Mouse (Mus musculus) limb, embryonic 14.5 days (tissue): Measurements from ENCODE around the gene Abcc4. TPM values are rescaled to one million over a fixed set of nuclear protein-coding genes. Genes with fewer than 3 reads are reported as not detected.

Experiments used
- ATAC-seq: fragments of 200-750 bp; cut with Nextera tagmentation; 2 replicates; pipeline ENCODE4 v1.8.0; 2017; ENCODE audit warnings: low read depth, moderate number of reproducible peaks, moderate TSS enrichment; ENCODE audit not compliant: low FRiP score
- DNase-seq: peaks from one replicate; pipeline ENCODE4 v3.0.0-alpha.2; 2015; ENCODE audit warnings: low spot score
- H3K27ac ChIP-seq: fragments of 300-500 bp; sonication (generic); replicated peaks from 2 replicates; pipeline ENCODE4 v1.5.1; 2014; ENCODE audit warnings: low read depth, mild to moderate bottlenecking, low read length, moderate library complexity, mixed read lengths
- H3K27me3 ChIP-seq: fragments of 300-500 bp; sonication (generic); 2 replicates; pipeline ENCODE4 v1.6.1; 2014; ENCODE audit warnings: low read length, mixed read lengths; ENCODE audit not compliant: control insufficient read depth, insufficient read depth
- H3K36me3 ChIP-seq: fragments of 300-500 bp; sonication (generic); 2 replicates; pipeline ENCODE4 v1.6.1; 2014; ENCODE audit warnings: mild to moderate bottlenecking, low read length, moderate library complexity, mixed read lengths; ENCODE audit not compliant: control insufficient read depth, insufficient read depth
- H3K4me1 ChIP-seq: fragments of 300-500 bp; sonication (generic); 2 replicates; pipeline ENCODE4 v1.6.1; 2014; ENCODE audit warnings: antibody characterized with exemption, low read length, mixed read lengths; ENCODE audit not compliant: control insufficient read depth, insufficient read depth
- H3K4me2 ChIP-seq: fragments of 300-500 bp; sonication (generic); replicated peaks from 2 replicates; pipeline ENCODE4 v1.6.1; 2014; ENCODE audit warnings: low read depth, mild to moderate bottlenecking, low read length, moderate library complexity; ENCODE audit not compliant: severe bottlenecking
- H3K4me3 ChIP-seq: fragments of 300-500 bp; sonication (generic); replicated peaks from 2 replicates; pipeline ENCODE4 v1.5.1; 2014; ENCODE audit warnings: low read length
- H3K9ac ChIP-seq: fragments of 300-500 bp; sonication (generic); 2 replicates; pipeline ENCODE4 v1.6.1; 2014; ENCODE audit warnings: mild to moderate bottlenecking, low read depth, low read length, moderate library complexity; ENCODE audit not compliant: severe bottlenecking
- H3K9me3 ChIP-seq: fragments of 300-500 bp; sonication (generic); 2 replicates; pipeline ENCODE4 v1.6.1; 2016; ENCODE audit warnings: low read length; ENCODE audit not compliant: control insufficient read depth
- POLR2A ChIP-seq: fragments of 200-500 bp; IDR thresholded peaks from 2 replicates; pipeline ENCODE4 v1.8.0; 2012; ENCODE audit warnings: inconsistent platforms, mild to moderate bottlenecking, moderate library complexity, borderline replicate concordance; ENCODE audit not compliant: insufficient read depth, insufficient read length; ENCODE audit errors: extremely low read depth
- WGBS: fragments of 180-500 bp; shearing (Covaris S2); extraction: QIAGEN DNeasy Blood & Tissue Kit; methylation state at CpG from one replicate; pipeline ENCODE4 v1.1.7; 2014; 5-methylcytosine and 5-hydroxymethylcytosine counted together
- polyA plus RNA-seq, 2 experiments: library from polyadenylated mRNA; depleted of rRNA in 1 of 2; stranded (reverse) in 1 of 2; unstranded in 1 of 2; fragments of >200 nt; fragmentation: Nextera tagmentation in 1 of 2; extraction: Ambion mirVana in 1 of 2; gene quantifications; 2 replicates each; pipeline versions ENCODE4 v1.2.1 to v1.2.3; 2012 to 2014

Abcc4 gene
- polyA plus RNA-seq, 2 experiments, result 1.3 to 2.1 TPM

DNA sequence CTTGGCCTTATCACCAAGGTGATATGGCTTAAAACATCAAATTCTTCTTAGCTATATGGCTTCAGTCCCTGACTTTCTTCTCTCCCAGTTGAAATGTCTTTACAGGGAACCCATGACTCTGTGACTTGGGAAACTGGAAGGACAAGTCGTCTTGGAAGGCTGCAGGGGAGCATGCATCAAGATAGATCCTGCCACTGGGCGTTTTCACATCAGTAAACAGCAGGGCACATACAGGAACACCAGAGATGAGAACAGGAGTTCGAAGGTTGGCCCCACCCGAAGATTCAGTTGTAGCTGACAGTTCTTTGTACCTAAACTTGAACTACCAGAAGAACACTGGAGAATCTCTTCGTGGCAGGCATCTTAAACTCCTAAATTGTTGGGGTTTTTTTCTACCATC, 36.8 kb upstream of the Abcc4 start:
- ATAC-seq (no peak), DNase-seq (no peak)
- Histone ChIP-seq H3K4me1 (no peaks in the 10 kb centered on the region), H3K27me3 (no peaks in the 10 kb centered on the region), H3K4me2 (no peak overlapping the region), H3K27ac (no peak overlapping the region), H3K4me3 (no peak overlapping the region), H3K9me3 (0 out of 2 replicates have a peak, but pooled peaks cover 3% of the 10 kb centered on the region), H3K9ac (no peak overlapping the region), H3K36me3 (no peaks in the 10 kb centered on the region)
- TF ChIP-seq POLR2A, result no peak
- WGBS, result 72% methylated on average over 5 of the region's 5 CpGs

DNA sequence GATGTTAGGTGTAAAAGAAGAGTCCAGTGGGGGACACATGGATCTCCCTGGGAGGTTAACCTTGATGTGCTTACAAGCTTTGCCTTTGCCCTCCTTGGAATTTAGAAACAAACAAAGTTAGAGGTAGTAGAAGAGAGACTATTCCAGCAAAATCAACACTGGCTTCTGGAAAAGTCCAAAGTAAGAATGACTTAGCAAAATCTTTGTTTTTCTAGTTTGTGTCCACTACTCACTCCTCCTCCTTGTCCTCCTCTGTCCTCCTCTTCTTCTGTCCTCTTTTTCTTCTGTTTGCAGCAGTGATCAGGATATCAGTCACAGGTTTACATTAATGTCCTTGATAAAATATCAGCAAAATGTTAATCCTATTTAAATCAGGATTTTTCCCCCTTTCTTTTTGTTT, 35.8 kb upstream of the Abcc4 start:
- Histone ChIP-seq H3K9ac (no peak overlapping the region), H3K36me3 (no peaks in the 10 kb centered on the region), H3K4me2 (no peak overlapping the region), H3K27ac (no peak overlapping the region), H3K27me3 (no peaks in the 10 kb centered on the region), H3K9me3 (0 out of 2 replicates have a peak, but pooled peaks cover 3% of the 10 kb centered on the region), H3K4me1 (no peaks in the 10 kb centered on the region), H3K4me3 (no peak overlapping the region)
- no peak for TF ChIP-seq POLR2A
- ATAC-seq (no peak), DNase-seq (no peak)

DNA sequence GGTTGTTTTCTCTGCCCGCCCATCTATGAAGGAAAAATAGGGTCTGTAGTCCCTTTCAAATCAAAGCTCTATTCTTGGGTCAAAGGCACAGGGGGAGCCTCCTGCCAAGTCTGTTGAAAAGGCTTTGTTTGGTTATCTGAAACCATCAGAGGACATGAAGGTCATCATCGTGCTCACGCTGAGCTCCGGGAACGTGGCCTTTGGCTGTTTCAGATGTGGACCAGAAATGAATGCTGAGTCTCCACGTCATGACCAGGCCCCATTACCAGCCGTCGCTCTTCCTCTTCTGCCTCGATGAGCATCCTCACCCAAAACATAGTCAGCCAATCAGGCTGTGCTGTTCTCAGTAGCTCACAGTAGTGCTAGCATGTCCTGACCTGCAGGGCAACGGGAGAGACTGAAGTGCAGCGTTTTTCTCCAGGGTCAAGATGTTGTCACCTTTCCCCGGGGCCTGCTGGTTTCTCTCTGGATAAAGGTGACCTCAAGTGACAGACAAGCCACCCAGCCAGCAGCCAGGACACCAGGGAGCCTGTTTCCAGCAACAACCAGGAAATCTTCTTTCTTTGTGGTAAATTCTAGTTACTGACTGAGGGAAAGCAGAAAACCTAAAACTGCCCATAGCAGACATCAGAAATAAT, 31.4 kb upstream of the Abcc4 start:
- no peak for TF ChIP-seq POLR2A
- ATAC-seq (no peak), DNase-seq (no peak)
- no peak overlapping the region for H3K4me2 ChIP-seq
- WGBS, result 59% methylated on average over 12 of the region's 12 CpGs
- no peak overlapping the region for H3K27ac ChIP-seq
- no peak overlapping the region for H3K9ac ChIP-seq
- 0 out of 2 replicates have a peak, but pooled peaks cover 3% of the 10 kb centered on the region for H3K9me3 ChIP-seq
- H3K36me3 ChIP-seq, result no peaks in the 10 kb centered on the region
- no peaks in the 10 kb centered on the region for H3K27me3 ChIP-seq
- no peak overlapping the region for H3K4me3 ChIP-seq
- no peaks in the 10 kb centered on the region for H3K4me1 ChIP-seq

DNA sequence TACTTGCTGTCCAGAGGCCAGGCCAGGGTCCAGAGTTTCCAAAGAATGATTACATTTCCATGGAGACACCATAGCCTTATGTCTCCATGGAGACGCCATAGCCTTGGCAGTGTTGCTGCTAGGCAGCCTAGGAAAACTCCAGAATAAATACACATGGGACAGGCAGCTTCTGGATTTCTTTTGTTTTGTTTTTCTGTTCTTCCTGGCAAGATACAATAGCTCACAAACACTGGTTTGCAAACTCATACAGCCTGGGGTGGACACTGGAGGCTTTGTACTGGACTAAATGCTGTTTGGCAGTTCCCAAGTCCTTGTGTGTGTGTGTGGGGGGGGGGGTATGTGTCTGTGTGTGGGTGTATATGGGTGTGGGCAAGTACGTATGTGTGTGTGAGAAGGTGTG, 29.1 kb upstream of the Abcc4 start:
- Histone ChIP-seq H3K9ac (no peak overlapping the region), H3K27ac (no peak overlapping the region), H3K4me2 (no peak overlapping the region), H3K4me3 (no peak overlapping the region), H3K9me3 (no peaks in the 10 kb centered on the region), H3K36me3 (no peaks in the 10 kb centered on the region), H3K27me3 (no peaks in the 10 kb centered on the region), H3K4me1 (no peaks in the 10 kb centered on the region)
- DNase-seq (peak; percentile 55), ATAC-seq (no peak)
- WGBS, result 74% methylated on average over 2 of the region's 2 CpGs
- TF ChIP-seq POLR2A, result no peak

DNA sequence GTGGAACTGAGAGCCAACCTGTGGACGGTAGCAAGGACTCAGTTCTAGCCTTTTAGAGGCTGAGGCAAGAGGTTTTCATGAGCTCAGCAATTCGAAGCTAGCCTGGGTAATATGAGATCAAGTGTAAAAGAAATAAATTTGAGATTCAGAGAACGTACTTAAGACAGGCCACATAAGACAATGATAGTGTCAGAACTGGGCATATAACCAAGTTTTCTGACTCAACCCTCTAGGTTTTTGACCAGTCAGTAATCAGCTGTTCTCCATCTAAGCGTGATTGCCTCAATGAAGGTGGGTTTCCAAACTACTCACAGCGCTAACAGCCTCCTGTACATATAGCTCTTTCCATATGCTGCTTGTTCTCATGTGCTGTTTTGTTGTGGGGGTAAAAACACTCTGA, 27.1 kb upstream of the Abcc4 start:
- no peaks in the 10 kb centered on the region for H3K36me3 ChIP-seq
- no peaks in the 10 kb centered on the region for H3K27me3 ChIP-seq
- H3K4me1 ChIP-seq, result no peaks in the 10 kb centered on the region
- TF ChIP-seq POLR2A, result no peak
- no peaks in the 10 kb centered on the region for H3K9me3 ChIP-seq
- H3K4me2 ChIP-seq, result no peak overlapping the region
- H3K4me3 ChIP-seq, result no peak overlapping the region
- ATAC-seq (no peak), DNase-seq (no peak)
- 75% methylated on average over 5 of the region's 5 CpGs for WGBS
- H3K27ac ChIP-seq, result no peak overlapping the region
- no peak overlapping the region for H3K9ac ChIP-seq
